Mouse (Mus musculus) lung, adult 2 months (tissue): ENCODE measurements around the gene Fam3c. TPM values are rescaled to one million over a fixed set of nuclear protein-coding genes. Genes with fewer than 3 reads are reported as not detected.

ENCODE experiments used
- DNase-seq: peaks from one replicate; pipeline ENCODE4 v3.0.0; 2022
- H3K4me1 ChIP-seq: fragments of 200-500 bp; 2 replicates; pipeline ENCODE4 v1.6.1; 2011; ENCODE audit warnings: low read length; ENCODE audit not compliant: control insufficient read depth, insufficient read depth
- H3K4me3 ChIP-seq: fragments of 200-500 bp; replicated peaks from 2 replicates; pipeline ENCODE3; 2011; ENCODE audit warnings: low read depth, mild to moderate bottlenecking, control low read depth, low read length; ENCODE audit errors: extremely low read depth
- CTCF ChIP-seq: fragments of 200-500 bp; IDR thresholded peaks from 2 replicates; pipeline ENCODE4 v1.5.1; 2011; ENCODE audit warnings: mild to moderate bottlenecking, low read length, control low read depth; ENCODE audit not compliant: insufficient read depth
- POLR2A ChIP-seq: fragments of 200-500 bp; IDR thresholded peaks from 2 replicates; pipeline ENCODE4 v1.6.1; 2011; ENCODE audit warnings: low read depth, mild to moderate bottlenecking, control low read depth, low read length, borderline replicate concordance; ENCODE audit errors: extremely low read depth
- WGBS: fragments of 180-500 bp; shearing (Covaris S2); methylation state at CpG from one replicate; pipeline ENCODE4 v1.1.7; 2018; 5-methylcytosine and 5-hydroxymethylcytosine counted together
- polyA plus RNA-seq: library from polyadenylated mRNA; depleted of rRNA; stranded (reverse); fragments of >200 nt; gene quantifications from 2 replicates; pipeline ENCODE4 v1.2.3, GENCODE M21; 2012

The Fam3c gene
- polyA plus RNA-seq, 1 experiment = 9.1 TPM

- Histone ChIP-seq H3K4me3 (no peak overlapping the region), H3K4me1 (no peaks in the 10 kb centered on the region)
- TF ChIP-seq CTCF (no peak), POLR2A (no peak)
- WGBS = 73% methylated on average over 3 of the region's 3 CpGs
- no peak for DNase-seq
Observed at GRCm38 (mm10) chr6:22380269-22380668, 24.2 kb upstream of the Fam3c start.

GRCm38 (mm10) chr6:22379831-22380230, 23.8 kb upstream of the Fam3c start:
- no peak for DNase-seq
- Histone ChIP-seq H3K4me1 (no peaks in the 10 kb centered on the region), H3K4me3 (no peak overlapping the region)
- 93% methylated on average over 1 of the region's 1 CpGs for WGBS
- no peak for TF ChIP-seq POLR2A
- no peak for TF ChIP-seq CTCF

DNA sequence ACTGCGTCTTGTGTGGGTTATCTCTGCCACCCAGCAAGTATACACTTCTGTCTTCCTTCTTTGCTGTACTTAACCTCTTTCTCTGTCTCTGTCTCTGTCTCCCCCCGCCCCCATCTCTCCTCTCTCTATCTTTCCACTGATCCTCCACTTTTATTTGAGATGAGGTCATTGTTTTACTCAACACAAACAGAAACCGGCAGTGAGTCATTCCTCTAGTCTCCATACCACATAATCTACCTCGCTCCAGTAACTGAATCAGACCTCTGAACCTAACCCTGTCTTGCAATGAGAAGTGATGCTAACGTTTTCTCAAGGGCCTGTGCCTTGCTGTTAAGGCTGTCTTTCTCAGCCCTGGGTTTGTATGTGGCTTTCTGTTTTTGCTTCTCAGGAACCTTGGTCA, 22.4 kb upstream of the Fam3c start:
- DNase-seq = no peak
- WGBS = 29% methylated on average over 5 of the region's 5 CpGs
- H3K4me3 ChIP-seq = no peak overlapping the region
- TF ChIP-seq POLR2A = no peak
- TF ChIP-seq CTCF = no peak
- H3K4me1 ChIP-seq = no peaks in the 10 kb centered on the region

- TF ChIP-seq CTCF (no peak), POLR2A (no peak)
- DNase-seq = no peak
- H3K4me3 ChIP-seq = no peak overlapping the region
- WGBS = 72% methylated on average over 3 of the region's 3 CpGs
- H3K4me1 ChIP-seq = no peaks in the 10 kb centered on the region
Observed at GRCm38 (mm10) chr6:22374791-22375190, 18.7 kb upstream of the Fam3c start.

- TF ChIP-seq POLR2A (no peak), CTCF (no peak)
- Histone ChIP-seq H3K4me1 (no peaks in the 10 kb centered on the region), H3K4me3 (no peak overlapping the region)
- no peak for DNase-seq
- 81% methylated on average over 2 of the region's 2 CpGs for WGBS
Observed at GRCm38 (mm10) chr6:22373476-22373875, 17.4 kb upstream of the Fam3c start.

- WGBS = 75% methylated on average over 2 of the region's 2 CpGs
- no peaks in the 10 kb centered on the region for H3K4me1 ChIP-seq
- H3K4me3 ChIP-seq = no peak overlapping the region
- no peak for DNase-seq
- no peak for TF ChIP-seq CTCF
- no peak for TF ChIP-seq POLR2A
Observed at GRCm38 (mm10) chr6:22366977-22367376, 10.9 kb upstream of the Fam3c start.

GRCm38 (mm10) chr6:22363590-22363989, 7.5 kb upstream of the Fam3c start:
- WGBS = 71% methylated on average over 3 of the region's 3 CpGs
- no peaks in the 10 kb centered on the region for H3K4me1 ChIP-seq
- DNase-seq = no peak
- no peak overlapping the region for H3K4me3 ChIP-seq
- TF ChIP-seq CTCF (0 out of 2 replicates have a peak, but pooled peaks have one; percentile 6), POLR2A (no peak)

DNA sequence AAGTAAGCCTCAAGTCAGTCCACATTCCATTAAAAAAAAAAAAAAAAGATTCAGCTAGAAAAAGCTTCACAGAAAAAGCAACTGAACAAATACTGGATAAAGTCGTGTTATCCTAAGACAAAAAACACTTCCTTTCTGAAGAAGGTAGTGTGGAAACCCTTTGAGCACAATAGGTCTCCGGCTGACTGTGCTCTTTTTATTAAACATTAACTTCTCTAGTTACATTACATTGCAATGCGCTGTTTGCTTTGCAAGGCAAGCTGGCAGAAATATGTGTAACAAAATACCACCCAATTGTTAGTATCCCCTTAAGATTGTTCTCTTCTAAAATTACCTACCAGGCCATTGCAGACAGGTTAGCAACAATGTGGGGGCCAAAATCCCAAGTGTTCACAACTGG, 5.9 kb upstream of the Fam3c start:
- no peak for DNase-seq
- Histone ChIP-seq H3K4me3 (no peak overlapping the region), H3K4me1 (no peaks in the 10 kb centered on the region)
- TF ChIP-seq POLR2A (no peak), CTCF (no peak)
- WGBS = 61% methylated on average over 3 of the region's 3 CpGs

DNA sequence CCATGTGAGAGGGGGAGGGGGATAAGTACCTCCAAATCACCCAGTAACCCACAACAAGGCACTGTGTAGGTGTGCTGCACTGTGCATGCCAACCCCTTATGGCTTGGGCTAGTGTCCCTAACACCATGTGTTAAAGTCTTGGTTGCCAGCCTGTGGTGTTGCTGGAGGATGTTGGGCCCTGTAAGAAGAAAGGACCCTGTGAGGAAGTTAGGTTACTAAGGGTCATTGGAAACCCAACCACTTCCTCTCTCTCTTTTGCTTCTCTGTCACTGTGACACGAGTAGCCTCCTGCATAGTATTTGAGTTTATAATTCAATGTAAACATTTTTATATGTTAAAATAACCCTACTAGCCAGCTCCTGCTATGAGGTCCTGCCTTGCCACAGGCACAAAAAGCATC, 3.0 kb upstream of the Fam3c start:
- DNase-seq = no peak
- TF ChIP-seq CTCF = no peak
- no peak for TF ChIP-seq POLR2A
- 45% methylated on average over 1 of the region's 1 CpGs for WGBS
- H3K4me3 ChIP-seq = no peak overlapping the region
- no peaks in the 10 kb centered on the region for H3K4me1 ChIP-seq

- Histone ChIP-seq H3K4me1 (no peaks in the 10 kb centered on the region), H3K4me3 (no peak overlapping the region)
- WGBS = 99% methylated on average over 4 of the region's 4 CpGs
- DNase-seq = no peak
- TF ChIP-seq POLR2A = no peak
Observed at GRCm38 (mm10) chr6:22357351-22357750, 1.3 kb upstream of the Fam3c start.

DNA sequence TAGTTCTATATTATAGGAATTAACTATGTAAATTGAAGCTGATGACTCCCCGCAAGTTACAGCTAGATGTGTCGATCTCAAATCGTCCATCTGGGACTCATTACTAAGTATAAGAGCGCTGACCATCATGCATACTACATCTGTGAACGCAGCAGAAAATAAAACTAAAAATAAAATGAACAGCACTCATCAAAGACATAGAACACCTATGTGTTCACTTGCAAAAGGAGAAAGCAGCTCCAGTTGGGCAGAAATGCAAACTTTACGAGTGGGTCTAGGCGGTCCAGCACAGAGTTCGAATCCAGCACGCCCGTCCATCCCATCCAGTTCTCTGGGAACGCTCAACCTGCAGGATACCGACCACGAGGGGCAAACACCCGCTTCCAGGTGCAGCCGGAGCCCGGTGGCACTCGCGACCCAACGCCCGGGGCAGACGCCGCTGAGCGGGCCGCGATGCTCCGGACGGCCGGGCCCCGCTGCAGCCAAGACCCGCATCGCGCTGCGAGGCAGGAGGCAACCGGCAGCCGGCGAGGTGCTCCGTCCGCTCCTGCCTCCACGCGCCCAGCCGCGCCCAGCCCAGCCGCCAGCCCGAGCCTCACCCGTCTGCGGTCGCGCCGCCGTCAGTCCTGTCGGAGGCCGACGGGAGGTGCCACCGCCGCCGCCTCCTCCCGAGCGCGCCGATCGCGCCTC, 502 bp downstream of the Fam3c start:
- Histone ChIP-seq H3K4me3 (peak overlapping the region; percentile 70), H3K4me1 (peaks cover 3% of the 10 kb centered on the region; the same call in 1 of the 2 replicates)
- TF ChIP-seq POLR2A = peak; percentile 27; the same call in 1 of the 2 replicates
- no peak for TF ChIP-seq CTCF
- WGBS = 2% methylated on average over 60 of the region's 62 CpGs
- no peak for DNase-seq
